Mouse (Mus musculus): ENCODE measurements around the gene Gpr39. TPM values are rescaled to one million over a fixed set of nuclear protein-coding genes. Genes with fewer than 3 reads are reported as not detected.

Gpr39 gene
- polyA plus RNA-seq, 1 experiment from 2014 or later = 10.2 TPM

DNA sequence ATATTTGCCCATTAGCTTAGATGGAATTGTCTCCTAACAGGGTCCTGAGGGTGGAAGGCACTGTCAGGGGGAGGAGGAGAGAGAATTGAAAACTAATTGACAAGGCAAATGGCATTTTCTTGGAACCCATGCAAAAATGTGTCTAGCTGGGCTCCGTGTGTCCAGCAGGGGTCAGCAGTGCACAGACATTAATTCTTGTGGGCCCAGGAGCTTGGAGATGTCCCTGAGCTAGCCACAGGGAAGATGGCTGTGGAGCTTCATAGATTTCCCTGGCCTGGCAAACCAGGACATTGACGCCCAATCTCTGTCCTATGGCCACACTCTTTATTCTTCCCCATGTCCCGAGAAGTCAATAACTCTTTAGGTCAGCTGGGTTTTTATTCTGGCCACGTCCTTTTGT, 113.0 kb downstream of the Gpr39 start:
- H3K36me3 ChIP-seq (ENCODE audit: control insufficient read depth, insufficient read depth, low read length) = no peaks in the 10 kb centered on the region
- H3K4me2 ChIP-seq (replicated peaks; ENCODE audit: low read depth) = no peak overlapping the region
- WGBS = 26% methylated on average over 4 of the region's 4 CpGs
- ATAC-seq (ENCODE audit: low FRiP score, low TSS enrichment) (no peak), DNase-seq (ENCODE audit: low spot score) (peak; percentile 64)
- TF ChIP-seq EP300 (optimal IDR thresholded peaks at IDR 0.05) = no peak
- peak; percentile 89 for TF ChIP-seq CTCF (IDR thresholded peaks at IDR 0.05; ENCODE audit: low read depth)
- no peaks in the 10 kb centered on the region for H3K9me3 ChIP-seq (ENCODE audit: control insufficient read depth, low read length)
- no peak overlapping the region for H3K9ac ChIP-seq (ENCODE audit: low read length)
- H3K27ac ChIP-seq (replicated peaks) = no peak overlapping the region
- no peaks in the 10 kb centered on the region for H3K4me1 ChIP-seq (replicated peaks; ENCODE audit: control insufficient read depth, insufficient read depth)
- H3K27me3 ChIP-seq (ENCODE audit: control insufficient read depth, insufficient read depth, low read length) = no peaks in the 10 kb centered on the region
- H3K4me3 ChIP-seq (ENCODE audit: low read depth, low read length) = no peak overlapping the region

DNA sequence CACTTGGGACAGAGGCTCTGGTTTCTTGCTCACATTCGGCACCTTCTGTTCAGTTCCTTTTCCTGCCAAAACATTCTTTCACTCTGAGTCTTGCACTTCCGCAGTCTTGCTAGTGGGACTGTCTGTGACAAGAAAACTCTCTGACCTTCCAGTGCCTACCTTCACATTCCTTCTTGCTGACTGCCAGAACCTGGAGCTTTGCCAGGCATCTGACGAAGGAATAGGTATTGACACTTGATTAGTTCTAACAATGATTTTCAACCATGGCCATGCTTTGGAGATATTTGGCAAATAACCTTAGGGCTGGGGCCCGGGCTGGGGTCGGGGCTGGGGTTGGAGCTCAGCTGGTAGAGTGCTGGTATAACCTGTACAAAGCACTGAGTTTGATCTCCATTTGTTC, 123.7 kb downstream of the Gpr39 start:
- 76% methylated on average over 5 of the region's 5 CpGs for WGBS
- Histone ChIP-seq H3K36me3 (ENCODE audit: control insufficient read depth, insufficient read depth, low read length) (no peaks in the 10 kb centered on the region), H3K4me3 (ENCODE audit: low read depth, low read length) (no peak overlapping the region), H3K27ac (replicated peaks) (no peak overlapping the region), H3K9me3 (ENCODE audit: control insufficient read depth, low read length) (no peaks in the 10 kb centered on the region), H3K4me2 (replicated peaks; ENCODE audit: low read depth) (no peak overlapping the region), H3K4me1 (replicated peaks; ENCODE audit: control insufficient read depth, insufficient read depth) (no peaks in the 10 kb centered on the region), H3K27me3 (ENCODE audit: control insufficient read depth, insufficient read depth, low read length) (no peaks in the 10 kb centered on the region), H3K9ac (ENCODE audit: low read length) (no peak overlapping the region)
- ATAC-seq (ENCODE audit: low FRiP score, low TSS enrichment) (no peak), DNase-seq (ENCODE audit: low spot score) (peak; percentile 43)
- TF ChIP-seq EP300 (optimal IDR thresholded peaks at IDR 0.05) (no peak), CTCF (IDR thresholded peaks at IDR 0.05; ENCODE audit: low read depth) (no peak)

GRCm38 (mm10) chr1:125808426-125808825, 131.6 kb downstream of the Gpr39 start:
- H3K9ac ChIP-seq (ENCODE audit: low read length) = no peak overlapping the region
- H3K27me3 ChIP-seq (ENCODE audit: control insufficient read depth, insufficient read depth, low read length) = no peaks in the 10 kb centered on the region
- ATAC-seq (ENCODE audit: low FRiP score, low TSS enrichment) = no peak
- H3K4me3 ChIP-seq (ENCODE audit: low read depth, low read length) = no peak overlapping the region
- TF ChIP-seq CTCF (IDR thresholded peaks at IDR 0.05; ENCODE audit: low read depth) (no peak), EP300 (optimal IDR thresholded peaks at IDR 0.05) (no peak)
- no peaks in the 10 kb centered on the region for H3K9me3 ChIP-seq (ENCODE audit: control insufficient read depth, low read length)
- H3K4me1 ChIP-seq (replicated peaks; ENCODE audit: control insufficient read depth, insufficient read depth) = no peaks in the 10 kb centered on the region
- H3K4me2 ChIP-seq (replicated peaks; ENCODE audit: low read depth) = no peak overlapping the region
- H3K36me3 ChIP-seq (ENCODE audit: control insufficient read depth, insufficient read depth, low read length) = no peaks in the 10 kb centered on the region
- no peak for DNase-seq (ENCODE audit: low spot score)
- H3K27ac ChIP-seq (replicated peaks) = no peak overlapping the region
- 56% methylated on average over 2 of the region's 2 CpGs for WGBS

DNA sequence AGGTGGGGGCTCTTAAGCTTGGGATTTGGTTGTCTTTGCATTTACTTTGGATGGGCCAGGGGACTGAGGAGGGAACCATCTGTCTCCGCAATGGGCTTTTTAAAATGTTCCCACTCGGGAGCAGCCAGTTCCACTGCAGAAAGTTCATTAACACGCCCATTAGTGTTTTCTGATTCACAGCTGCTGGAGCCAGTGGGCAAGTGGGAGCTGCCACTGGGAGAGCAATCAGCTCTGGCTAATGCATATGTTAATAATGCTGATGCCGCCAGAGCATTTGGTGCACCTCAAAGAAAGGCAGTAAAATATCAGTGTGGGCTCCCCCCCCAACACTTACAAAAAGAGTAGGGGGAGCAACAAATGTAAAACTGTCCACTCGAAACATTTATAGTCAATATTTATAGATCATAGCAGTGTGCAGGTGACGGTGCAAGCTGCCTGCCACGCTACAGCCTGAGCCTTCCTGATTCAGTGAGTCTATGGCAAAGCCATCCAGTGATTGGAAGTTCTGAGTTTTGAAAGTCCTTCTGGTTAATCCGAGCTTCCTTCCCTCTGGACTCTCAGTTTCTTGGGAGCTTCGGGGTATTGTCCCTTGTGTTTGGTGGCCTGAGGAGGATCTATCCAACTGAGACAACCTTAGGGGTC, 136.5 kb downstream of the Gpr39 start:
- no peak overlapping the region for H3K9ac ChIP-seq (ENCODE audit: low read length)
- no peaks in the 10 kb centered on the region for H3K4me1 ChIP-seq (replicated peaks; ENCODE audit: control insufficient read depth, insufficient read depth)
- WGBS = 71% methylated on average over 9 of the region's 9 CpGs
- no peak for TF ChIP-seq EP300 (optimal IDR thresholded peaks at IDR 0.05)
- no peak for TF ChIP-seq CTCF (IDR thresholded peaks at IDR 0.05; ENCODE audit: low read depth)
- DNase-seq (ENCODE audit: low spot score) (no peak), ATAC-seq (ENCODE audit: low FRiP score, low TSS enrichment) (no peak)
- no peak overlapping the region for H3K27ac ChIP-seq (replicated peaks)
- no peaks in the 10 kb centered on the region for H3K36me3 ChIP-seq (ENCODE audit: control insufficient read depth, insufficient read depth, low read length)
- no peak overlapping the region for H3K4me2 ChIP-seq (replicated peaks; ENCODE audit: low read depth)
- no peak overlapping the region for H3K4me3 ChIP-seq (ENCODE audit: low read depth, low read length)
- H3K9me3 ChIP-seq (ENCODE audit: control insufficient read depth, low read length) = no peaks in the 10 kb centered on the region
- no peaks in the 10 kb centered on the region for H3K27me3 ChIP-seq (ENCODE audit: control insufficient read depth, insufficient read depth, low read length)

- ATAC-seq (ENCODE audit: low FRiP score, low TSS enrichment) (no peak), DNase-seq (ENCODE audit: low spot score) (no peak)
- Histone ChIP-seq H3K9ac (ENCODE audit: low read length) (no peak overlapping the region), H3K27ac (replicated peaks) (no peak overlapping the region), H3K4me1 (replicated peaks; ENCODE audit: control insufficient read depth, insufficient read depth) (no peaks in the 10 kb centered on the region), H3K27me3 (ENCODE audit: control insufficient read depth, insufficient read depth, low read length) (no peaks in the 10 kb centered on the region), H3K36me3 (ENCODE audit: control insufficient read depth, insufficient read depth, low read length) (no peaks in the 10 kb centered on the region), H3K9me3 (ENCODE audit: control insufficient read depth, low read length) (no peaks in the 10 kb centered on the region), H3K4me3 (ENCODE audit: low read depth, low read length) (no peak overlapping the region), H3K4me2 (replicated peaks; ENCODE audit: low read depth) (no peak overlapping the region)
- WGBS = 91% methylated on average over 7 of the region's 7 CpGs
- TF ChIP-seq CTCF (IDR thresholded peaks at IDR 0.05; ENCODE audit: low read depth) = no peak
Observed at GRCm38 (mm10) chr1:125821101-125821500, 144.3 kb downstream of the Gpr39 start.

DNA sequence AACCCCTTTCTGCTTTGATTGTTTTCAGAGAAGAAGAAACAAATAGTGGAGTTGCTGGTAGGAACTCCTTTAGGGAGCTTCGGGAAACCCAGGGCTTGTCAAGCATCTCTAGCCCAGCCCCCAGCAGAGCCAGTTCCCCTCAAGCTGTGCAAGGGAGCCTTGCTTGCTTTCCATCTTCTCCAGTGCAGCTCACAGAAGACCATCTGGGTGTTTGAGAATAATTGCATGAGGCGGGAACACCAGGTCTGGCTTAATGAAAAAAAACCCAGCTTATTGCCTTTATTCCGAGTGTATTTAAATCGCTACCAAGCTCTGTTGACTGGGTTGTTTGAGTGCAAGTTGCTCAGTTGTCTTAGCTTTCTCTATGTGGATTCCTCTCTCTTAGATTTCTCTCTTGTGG, 146.8 kb downstream of the Gpr39 start:
- no peaks in the 10 kb centered on the region for H3K36me3 ChIP-seq (ENCODE audit: control insufficient read depth, insufficient read depth, low read length)
- TF ChIP-seq CTCF (IDR thresholded peaks at IDR 0.05; ENCODE audit: low read depth) (no peak), EP300 (optimal IDR thresholded peaks at IDR 0.05) (no peak)
- 83% methylated on average over 4 of the region's 4 CpGs for WGBS
- no peak overlapping the region for H3K9ac ChIP-seq (ENCODE audit: low read length)
- no peak for ATAC-seq (ENCODE audit: low FRiP score, low TSS enrichment)
- H3K27me3 ChIP-seq (ENCODE audit: control insufficient read depth, insufficient read depth, low read length) = no peaks in the 10 kb centered on the region
- H3K4me1 ChIP-seq (replicated peaks; ENCODE audit: control insufficient read depth, insufficient read depth) = no peaks in the 10 kb centered on the region
- H3K9me3 ChIP-seq (ENCODE audit: control insufficient read depth, low read length) = no peaks in the 10 kb centered on the region
- no peak overlapping the region for H3K4me2 ChIP-seq (replicated peaks; ENCODE audit: low read depth)
- DNase-seq (ENCODE audit: low spot score) = no peak
- no peak overlapping the region for H3K27ac ChIP-seq (replicated peaks)
- no peak overlapping the region for H3K4me3 ChIP-seq (ENCODE audit: low read depth, low read length)

Measured in stomach, postnatal 0 days (tissue).